Mouse (Mus musculus) cerebellum, postnatal 36 days (tissue): Measurements from ENCODE around the gene Mrpl35.
"Not testable (repeated sequence)": the region's sequence is repeated elsewhere in the genome, so short reads cannot be mapped to it uniquely, and the experiment has no call there.

Experiments used
- DNase-seq, 2 experiments: peaks; one replicate each; pipeline ENCODE4 v3.0.0; 2021 to 2022; ENCODE audit warnings: mixed read lengths in 2 of 2

The Mrpl35 gene

DNA sequence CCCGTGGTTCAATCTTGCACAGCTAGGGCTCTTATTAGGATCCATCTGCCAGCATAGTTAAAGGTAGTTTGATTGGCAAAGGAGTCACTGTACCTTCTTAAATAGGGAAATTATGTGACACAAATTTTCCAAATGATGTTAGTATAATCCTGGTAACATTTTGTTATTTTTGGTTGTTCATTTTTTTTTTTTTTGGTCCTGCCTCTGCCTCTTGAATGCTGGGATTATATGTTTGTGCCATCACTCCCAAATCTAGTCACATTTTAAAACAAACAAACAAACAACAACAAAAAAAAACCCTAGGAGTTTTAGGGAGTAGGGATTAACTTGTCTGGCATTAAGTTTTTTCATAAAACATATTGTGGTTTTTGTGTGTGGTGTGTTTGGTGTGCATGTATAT lies at the start of gene Mrpl35:
Gene Mrpl35, minus strand, starts transcription at position 101 of the 400 bp plus-strand sequence.
- DNase-seq = no peak

DNA sequence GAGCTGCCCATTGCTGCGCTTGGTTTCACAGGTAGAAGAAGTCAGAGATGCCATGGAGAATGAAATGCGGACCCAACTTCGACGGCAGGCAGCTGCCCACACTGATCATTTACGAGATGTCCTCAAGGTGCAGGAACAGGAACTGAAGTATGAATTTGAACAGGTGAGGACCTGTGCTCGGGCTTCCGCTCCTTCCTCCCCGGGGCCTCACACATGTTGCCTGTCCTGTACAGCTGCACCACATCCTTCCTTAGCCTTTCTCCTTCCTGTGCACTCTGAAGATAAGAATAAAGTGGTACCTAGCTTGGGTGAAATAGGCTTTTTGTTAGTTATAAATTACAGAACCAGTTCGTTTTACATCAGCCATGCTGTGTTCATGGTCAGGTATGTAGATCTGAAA lies 44.6 kb upstream of the Mrpl35 start:
- no peak for DNase-seq

- DNase-seq = no peak
Measured at GRCm38 (mm10) chr6:71868809-71869208, 42.0 kb upstream of the Mrpl35 start.

DNA sequence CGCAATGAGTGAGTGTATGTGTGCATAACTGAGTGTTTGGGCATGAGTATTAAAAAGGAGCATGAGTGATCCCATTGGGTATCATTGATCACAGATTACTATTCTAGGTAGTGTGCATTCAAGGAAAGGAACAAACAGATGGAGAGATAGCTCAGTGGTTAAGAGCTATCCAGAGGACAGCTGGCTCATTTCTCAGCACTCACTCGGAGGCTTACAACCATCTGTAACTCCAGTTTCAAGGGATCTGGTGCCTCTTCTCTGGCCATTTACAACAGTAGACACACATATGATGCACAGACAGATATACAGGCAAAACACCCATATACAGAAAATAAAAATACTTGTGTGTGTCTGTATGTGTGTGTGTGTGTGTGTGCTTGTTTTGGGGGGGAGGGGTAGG lies 41.0 kb upstream of the Mrpl35 start:
- DNase-seq = no peak

DNA sequence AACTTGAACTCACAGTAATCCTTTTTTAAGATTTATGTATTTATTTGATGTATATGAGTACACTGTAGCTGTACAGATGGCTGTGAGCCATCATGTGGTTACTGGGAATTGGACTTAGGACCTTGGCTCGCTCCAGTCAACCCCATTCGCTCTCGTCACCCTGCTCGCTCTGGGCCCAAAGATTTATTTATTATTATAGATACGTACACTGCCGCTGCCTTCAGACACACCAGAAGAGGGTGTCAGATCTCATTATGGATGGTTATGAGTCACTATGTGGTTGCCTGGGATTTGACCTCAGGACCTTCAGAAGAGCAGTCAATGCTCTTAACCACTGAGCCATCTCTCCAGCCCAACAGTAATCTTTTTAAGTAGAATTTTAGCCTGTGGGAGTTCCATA lies 20.1 kb upstream of the Mrpl35 start:
- not testable (repeated sequence) for DNase-seq

DNA sequence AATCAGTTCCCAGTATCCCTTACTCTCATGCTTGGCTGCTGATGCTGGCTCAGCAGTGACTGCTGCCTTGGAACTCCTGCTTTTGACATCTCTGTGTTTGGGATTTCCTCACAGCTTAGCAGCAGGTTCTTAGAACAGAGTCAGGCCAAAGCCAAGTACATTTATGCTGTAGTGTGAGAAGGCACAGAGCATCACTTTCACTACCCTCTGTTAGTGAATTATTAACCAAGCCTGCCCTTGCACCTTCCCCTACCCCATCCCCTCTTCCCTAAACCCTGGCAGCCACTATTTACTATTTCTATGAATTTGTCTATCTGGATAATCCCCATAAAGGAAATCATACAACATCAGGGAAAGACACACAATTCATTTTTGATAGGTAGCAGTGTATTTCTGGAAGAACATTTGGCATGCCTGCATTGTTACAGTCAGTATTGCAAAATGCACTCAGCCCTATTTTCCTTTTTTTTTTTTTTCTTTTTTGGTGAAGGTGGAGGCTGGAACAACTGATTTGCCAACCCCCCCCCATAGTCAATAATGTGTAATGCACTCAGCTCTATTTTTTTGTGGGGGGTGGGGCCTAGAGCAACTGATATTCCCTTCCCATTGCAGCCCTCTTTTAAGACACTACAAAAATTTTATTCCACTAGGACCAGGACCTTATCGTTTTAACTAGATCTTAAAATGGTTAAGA lies 14.0 kb upstream of the Mrpl35 start:
- no peak for DNase-seq

GRCm38 (mm10) chr6:71839815-71840214 lies 13.0 kb upstream of the Mrpl35 start:
- DNase-seq = no peak

DNA sequence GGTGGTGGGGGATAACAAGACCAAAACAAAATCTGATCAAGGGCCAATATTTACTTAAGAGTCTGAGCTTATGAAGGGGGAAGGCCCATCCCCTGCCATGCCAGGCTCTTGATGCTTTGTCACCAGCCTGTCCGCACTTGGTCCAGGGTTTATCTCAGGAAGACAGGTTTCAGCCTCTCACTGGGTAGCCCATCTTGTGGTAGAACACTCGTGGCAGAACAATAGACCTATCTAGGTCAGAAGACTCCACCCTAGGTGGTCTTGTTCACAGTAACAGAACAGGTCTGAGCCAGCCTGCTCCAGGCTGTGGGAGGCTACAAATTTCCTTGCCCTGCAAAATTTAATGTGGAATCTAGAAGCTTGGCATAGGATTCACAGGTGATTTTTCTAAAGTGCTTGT lies 10.0 kb upstream of the Mrpl35 start:
- DNase-seq = peak in 1 of 2 experiments; percentile 20

DNA sequence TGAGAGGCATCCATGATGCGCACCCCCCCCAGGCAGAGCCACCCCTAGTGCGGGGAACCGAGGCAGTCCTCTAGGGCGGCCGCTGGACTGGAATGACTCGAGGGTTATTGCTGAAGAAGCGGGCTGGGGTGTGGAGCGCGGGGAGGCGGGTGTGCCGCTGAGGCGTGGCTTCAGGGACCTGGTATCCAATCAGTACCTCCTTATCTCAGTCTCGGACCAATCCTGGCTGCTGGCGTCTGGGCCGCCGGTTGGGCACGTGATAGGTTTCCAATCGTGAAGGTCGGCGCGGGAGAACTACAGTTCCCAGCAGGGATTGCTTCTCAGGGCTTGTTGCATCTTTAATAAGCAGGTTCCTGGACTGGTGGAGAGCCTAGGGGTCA lies 4.8 kb upstream of the Mrpl35 start:
- peak; percentile 95 to 96 for DNase-seq

- DNase-seq = peak; percentile 95 to 98
Measured at GRCm38 (mm10) chr6:71830690-71831580, 4.2 kb upstream of the Mrpl35 start, which contains the start of gene Immt. TSS of gene Immt (plus strand) at chr6:71831331.

DNA sequence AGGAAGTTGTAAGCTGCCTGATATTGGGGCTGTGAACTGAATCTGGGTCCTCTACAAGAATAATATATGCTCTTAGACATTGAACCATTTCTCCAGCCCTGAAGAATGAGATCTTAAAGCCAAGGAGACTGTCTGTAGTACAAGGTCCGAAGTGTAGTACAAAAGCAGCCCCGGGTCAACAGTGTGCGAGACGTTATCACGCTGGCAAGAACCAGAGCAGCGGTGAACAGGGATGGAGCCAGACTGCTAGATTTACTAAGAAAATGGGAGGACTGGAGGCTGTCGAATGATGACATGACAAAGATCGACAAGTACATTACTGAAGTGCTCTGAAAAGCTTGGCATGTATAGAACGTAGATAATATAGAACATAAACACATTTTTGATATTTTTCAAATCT lies 3.0 kb upstream of the Mrpl35 start:
- no peak for DNase-seq

GRCm38 (mm10) chr6:71823961-71824360 lies 2.8 kb downstream of the Mrpl35 start:
- DNase-seq = no peak

DNA sequence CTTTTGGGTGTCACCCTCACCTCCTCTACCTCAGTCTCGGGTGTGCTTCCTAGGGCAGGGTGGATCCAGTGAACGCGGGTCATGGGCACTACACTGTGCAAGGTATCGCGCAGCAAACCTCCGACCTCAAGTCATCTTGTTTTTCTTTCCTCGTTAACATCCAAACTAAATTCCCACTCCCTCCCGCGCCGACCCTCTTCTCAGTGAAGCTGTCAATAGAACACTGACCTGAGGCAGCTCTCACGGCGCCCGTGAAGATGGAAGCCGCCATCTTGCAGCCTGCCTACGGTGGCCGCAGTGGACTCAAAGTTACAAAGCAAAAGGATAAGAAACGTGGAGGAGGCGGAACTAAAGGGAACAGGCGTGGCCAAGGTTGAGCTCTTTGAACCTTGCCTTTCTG lies 3.3 kb downstream of the Mrpl35 start:
- peak; percentile 92 to 96 for DNase-seq

- no peak for DNase-seq
Measured at GRCm38 (mm10) chr6:71823085-71823484, 3.7 kb downstream of the Mrpl35 start.

DNA sequence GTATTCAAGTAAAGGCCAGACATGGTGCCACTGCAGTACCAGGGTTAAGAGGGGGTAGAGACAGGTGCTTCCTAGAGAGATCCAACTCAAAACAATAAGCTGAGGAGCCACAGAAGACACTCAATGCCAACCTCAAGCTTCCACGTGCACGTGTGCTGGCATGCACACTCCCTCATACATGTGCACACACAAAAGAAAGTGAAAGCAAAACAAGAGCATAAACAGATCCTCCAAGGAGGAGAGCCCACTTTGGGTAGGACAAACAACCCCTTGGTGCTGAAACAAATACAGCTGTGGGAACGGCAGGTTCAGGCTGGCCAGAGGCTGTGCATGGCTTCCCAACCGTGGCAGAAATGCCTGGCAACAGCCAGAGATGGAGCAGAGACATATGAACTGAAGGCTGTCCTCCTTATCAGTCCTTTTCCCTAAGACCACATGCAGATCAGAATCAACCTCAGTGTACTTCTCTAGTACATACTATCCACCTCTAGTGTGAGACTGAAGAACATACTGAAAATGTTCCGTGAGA lies 6.9 kb downstream of the Mrpl35 start:
- DNase-seq = no peak

- DNase-seq = no peak
Measured at GRCm38 (mm10) chr6:71812820-71813219, 13.9 kb downstream of the Mrpl35 start.

DNA sequence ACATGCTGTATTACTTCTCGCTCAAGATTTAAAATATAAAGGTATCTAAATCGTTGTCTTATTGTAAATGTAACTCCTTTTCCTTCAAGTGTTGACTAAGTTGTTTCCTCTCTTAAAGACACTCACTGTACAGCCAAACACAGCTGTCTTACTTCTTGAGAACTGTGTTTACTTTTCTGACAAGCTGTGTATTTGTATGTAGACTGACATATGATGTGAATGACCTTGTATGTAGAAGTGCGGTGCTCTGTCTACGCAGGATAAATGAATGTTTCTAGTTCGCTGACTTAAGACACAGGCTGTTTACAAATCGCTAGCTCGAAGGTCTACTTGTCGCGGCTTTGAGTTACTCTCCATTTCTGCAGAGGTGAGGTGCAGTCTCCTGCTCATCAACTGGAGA lies 16.9 kb downstream of the Mrpl35 start:
- DNase-seq = no peak

DNA sequence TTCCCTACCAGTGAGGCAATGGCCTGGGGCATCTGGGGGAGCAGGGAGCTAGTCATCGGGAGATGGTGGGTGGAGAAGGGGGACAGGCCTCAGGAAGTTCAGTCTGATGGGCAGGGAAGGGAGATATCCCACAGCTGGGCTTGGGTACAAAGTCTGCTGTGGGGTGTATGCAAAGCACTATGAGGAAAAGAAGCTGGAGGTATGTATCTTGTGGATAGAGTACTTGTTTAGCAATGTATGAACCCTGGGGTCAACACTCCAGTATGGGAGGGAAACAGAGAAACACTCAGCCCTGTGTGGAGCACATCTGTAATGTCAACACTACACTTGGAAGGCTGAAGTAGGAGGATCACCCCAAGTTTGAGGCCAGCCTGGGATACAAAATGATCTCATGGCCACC lies 20.1 kb downstream of the Mrpl35 start:
- no peak for DNase-seq

GRCm38 (mm10) chr6:71804061-71804829 lies 22.5 kb downstream of the Mrpl35 start:
- DNase-seq = peak; percentile 72 to 78

DNA sequence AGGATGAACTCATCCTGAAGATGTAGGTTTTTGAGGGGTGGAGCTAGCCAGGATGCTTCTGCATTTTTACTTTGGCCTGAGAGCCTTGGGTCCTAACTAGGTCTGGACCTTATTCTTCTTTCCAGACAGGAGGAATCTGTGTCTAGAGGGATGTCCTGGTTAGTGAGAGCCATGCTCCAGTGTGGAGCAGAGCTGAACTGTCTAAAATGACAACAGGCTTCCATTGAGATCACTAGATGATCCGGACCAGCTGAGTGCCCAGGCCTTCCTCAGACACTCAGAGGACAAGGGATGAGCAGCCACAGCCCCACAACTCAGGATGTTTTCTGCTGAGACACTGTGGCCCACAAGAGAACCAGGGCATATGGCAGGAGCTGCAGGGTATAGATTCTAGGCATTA lies 23.2 kb downstream of the Mrpl35 start:
- DNase-seq = peak in 1 of 2 experiments; percentile 21

GRCm38 (mm10) chr6:71801714-71802094 lies 25.1 kb downstream of the Mrpl35 start:
- DNase-seq = no peak

- DNase-seq = no peak
Measured at GRCm38 (mm10) chr6:71801011-71801713, 25.6 kb downstream of the Mrpl35 start.
